Mouse (Mus musculus) testis, adult 2 months (tissue): ENCODE measurements at regions not wholly inside any gene's neighbourhood (a gene's known extent, or its start where the extent isn't known, plus 50 kb on each side); places are given as distances from the start of the nearest gene placed in this dataset.

ENCODE experiments used
- CTCF ChIP-seq: fragments of 200-500 bp; IDR thresholded peaks from 2 replicates; pipeline ENCODE4 v1.5.1; 2012; ENCODE audit warnings: low read depth, mild to moderate bottlenecking, inconsistent platforms, low read length, moderate library complexity; ENCODE audit not compliant: control insufficient read depth, insufficient read depth, insufficient replicate concordance
- POLR2A ChIP-seq: fragments of 200-500 bp; IDR thresholded peaks from 2 replicates; pipeline ENCODE4 v1.6.1; 2012; ENCODE audit warnings: low read depth, mild to moderate bottlenecking, inconsistent platforms, low read length, moderate library complexity; ENCODE audit not compliant: control insufficient read depth

GRCm38 (mm10) chr4:54709751-54710150 is 235.1 kb upstream of the Zfp462 start:
- no peak for TF ChIP-seq POLR2A
- no peak for TF ChIP-seq CTCF
